Mouse (Mus musculus): ENCODE results near the gene Slc22a7. TPM values are rescaled to one million over a fixed set of nuclear protein-coding genes. Genes with fewer than 3 reads are reported as not detected.

Slc22a7 gene
- polyA plus RNA-seq (2012; rRNA removed): 0.14 and 0.15 TPM in 2 replicates

DNA sequence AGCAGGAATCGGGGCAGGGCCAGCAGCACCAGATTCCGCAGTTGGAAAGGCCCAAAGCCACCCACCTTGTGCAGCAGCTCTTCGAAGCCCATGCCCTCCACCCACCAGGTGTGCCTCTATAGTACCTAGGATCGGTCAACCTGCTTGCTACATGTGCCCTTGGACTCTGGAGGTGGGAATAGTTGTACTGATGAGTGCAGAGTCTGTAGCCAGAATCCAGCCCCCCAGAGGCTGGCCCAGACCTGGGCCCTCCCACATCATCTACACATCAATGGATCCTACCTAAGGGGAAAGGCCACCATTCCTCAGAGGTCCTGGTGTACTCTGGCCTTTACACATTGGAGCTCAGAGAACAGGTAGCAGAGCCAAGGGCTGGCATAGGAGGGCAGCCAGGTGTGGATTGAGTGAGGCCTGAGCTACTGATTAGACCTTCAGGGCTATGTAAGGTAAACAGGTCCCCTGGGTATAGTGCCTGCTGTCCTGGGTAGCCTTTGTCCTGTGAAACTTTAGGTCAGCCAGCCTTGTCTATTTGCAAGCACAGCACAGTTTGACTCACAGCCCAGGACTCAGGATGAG lies at the start of gene Slc22a7:
Slc22a7 (minus strand) TSS at position 160 of the 576 bp plus-strand sequence.

GRCm38 (mm10) chr17:46487431-46487830 lies 49.2 kb upstream of the Slc22a7 start, which contains the start of gene Ttbk1:
Gene Ttbk1 (minus strand): TSS chr17:46487675.

GRCm38 (mm10) chr17:46428761-46429414 lies 9.4 kb downstream of the Slc22a7 start, which contains the start of gene Crip3:
Gene Crip3 (plus strand): TSS chr17:46428926.

DNA sequence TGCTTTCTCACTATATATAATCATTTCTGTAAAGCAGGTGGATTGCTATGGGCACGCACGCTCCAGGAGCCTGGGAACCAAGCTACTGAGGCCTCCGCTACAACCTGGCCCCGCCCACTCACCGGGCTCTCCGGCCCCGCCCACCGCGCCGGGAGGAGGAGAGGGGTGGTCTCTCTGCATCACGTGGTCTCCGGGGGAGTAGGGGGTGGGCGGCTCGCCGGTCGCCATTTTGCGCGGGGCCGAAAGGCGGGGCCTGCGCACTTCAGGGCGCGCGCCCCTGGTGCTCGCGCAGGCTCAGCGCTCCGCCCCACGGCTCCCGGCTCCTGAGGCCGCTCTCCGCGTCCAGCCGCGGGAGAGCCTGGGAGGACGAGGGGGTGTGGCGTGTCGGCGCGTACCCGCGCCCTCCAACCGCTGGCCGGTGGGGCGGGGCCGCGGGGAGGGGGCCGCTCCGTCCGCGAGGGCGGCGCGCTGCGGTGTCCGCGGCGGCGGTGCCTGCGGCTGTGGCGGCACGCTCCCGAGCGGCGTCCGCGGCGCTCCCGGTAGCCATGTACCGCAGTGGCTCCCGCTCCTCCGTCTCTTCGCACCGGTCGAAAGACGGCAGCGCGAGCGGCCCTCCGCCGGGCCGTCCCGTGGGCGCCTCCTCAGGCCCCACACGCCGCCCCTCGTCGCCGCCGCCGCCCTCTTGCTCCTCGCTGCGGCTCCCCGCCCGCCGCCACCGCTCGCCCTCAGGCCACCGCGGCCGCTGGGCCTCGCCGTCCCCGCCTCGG lies 54.8 kb downstream of the Slc22a7 start, which contains the start of gene Zfp318:
Zfp318 (plus strand) TSS at position 438 of the 767 bp plus-strand sequence.

Other genes with a start within 250 kb of the Slc22a7 start
- gene Polh, start 235.8 kb downstream of the Slc22a7 start, polyA plus RNA-seq (2012; rRNA removed): 11.3 and 12.0 TPM in 2 replicates
- gene Xpo5, start 235.7 kb downstream of the Slc22a7 start, polyA plus RNA-seq (2012; rRNA removed): 51.0 and 55.9 TPM in 2 replicates
- 120 and 123 TPM in 2 replicates for gene Polr1c, start 190.4 kb downstream of the Slc22a7 start, polyA plus RNA-seq (2012; rRNA removed)
- 68.1 and 81.0 TPM in 2 replicates for gene Yipf3, start 190.4 kb downstream of the Slc22a7 start, polyA plus RNA-seq (2012; rRNA removed)
- 20.0 and 20.2 TPM in 2 replicates for gene Lrrc73, start 184.9 kb downstream of the Slc22a7 start, polyA plus RNA-seq (2012; rRNA removed)
- gene Tjap1, start 155.4 kb downstream of the Slc22a7 start, polyA plus RNA-seq (2012; rRNA removed): 76.4 and 83.6 TPM in 2 replicates
- gene Dlk2, start 141.0 kb downstream of the Slc22a7 start, polyA plus RNA-seq (2012; rRNA removed): 74.5 and 85.0 TPM in 2 replicates
- gene Abcc10, start 110.1 kb downstream of the Slc22a7 start, polyA plus RNA-seq (2012; rRNA removed): 16.7 and 17.0 TPM in 2 replicates
- gene Zfp318, start 54.7 kb downstream of the Slc22a7 start, polyA plus RNA-seq (2012; rRNA removed): 36.2 and 37.2 TPM in 2 replicates
- 7.2 and 8.6 TPM in 2 replicates for gene Crip3, start 9.5 kb downstream of the Slc22a7 start, polyA plus RNA-seq (2012; rRNA removed)
- gene Ttbk1, start 49.2 kb upstream of the Slc22a7 start, polyA plus RNA-seq (2012; rRNA removed): 20.1 and 21.0 TPM in 2 replicates
- 22.5 and 29.6 TPM in 2 replicates for gene Dnph1, start 58.3 kb upstream of the Slc22a7 start, polyA plus RNA-seq (2012; rRNA removed)
- gene Cul9, start 107.9 kb upstream of the Slc22a7 start, polyA plus RNA-seq (2012; rRNA removed): 37.0 and 39.7 TPM in 2 replicates
- 63.0 and 64.7 TPM in 2 replicates for gene Srf, start 117.7 kb upstream of the Slc22a7 start, polyA plus RNA-seq (2012; rRNA removed)
- 27.6 and 39.1 TPM in 2 replicates for gene Ptk7, start 191.0 kb upstream of the Slc22a7 start, polyA plus RNA-seq (2012; rRNA removed)
- 35.0 and 37.2 TPM in 2 replicates for gene Klc4, start 207.6 kb upstream of the Slc22a7 start, polyA plus RNA-seq (2012; rRNA removed)
- 57.1 and 58.5 TPM in 2 replicates for gene Mrpl2, start 207.8 kb upstream of the Slc22a7 start, polyA plus RNA-seq (2012; rRNA removed)
- 79.9 and 93.7 TPM in 2 replicates for gene Cul7, start 211.9 kb upstream of the Slc22a7 start, polyA plus RNA-seq (2012; rRNA removed)
- gene Rrp36, start 235.9 kb upstream of the Slc22a7 start, polyA plus RNA-seq (2012; rRNA removed): 36.2 and 40.8 TPM in 2 replicates
- gene Mea1, start 240.3 kb upstream of the Slc22a7 start, polyA plus RNA-seq (2012; rRNA removed): 168 and 171 TPM in 2 replicates
- 140 and 150 TPM in 2 replicates for gene Klhdc3, start 242.5 kb upstream of the Slc22a7 start, polyA plus RNA-seq (2012; rRNA removed)